Mouse (Mus musculus): ENCODE measurements around the gene Baiap2l2. TPM values are rescaled to one million over a fixed set of nuclear protein-coding genes. Genes with fewer than 3 reads are reported as not detected.

Baiap2l2 gene
- total RNA-seq (2022): 1 to 10 TPM in 1 of 4 experiments, under 1 TPM in 1, not detected in 2; 0.54 to 1.3 TPM

DNA sequence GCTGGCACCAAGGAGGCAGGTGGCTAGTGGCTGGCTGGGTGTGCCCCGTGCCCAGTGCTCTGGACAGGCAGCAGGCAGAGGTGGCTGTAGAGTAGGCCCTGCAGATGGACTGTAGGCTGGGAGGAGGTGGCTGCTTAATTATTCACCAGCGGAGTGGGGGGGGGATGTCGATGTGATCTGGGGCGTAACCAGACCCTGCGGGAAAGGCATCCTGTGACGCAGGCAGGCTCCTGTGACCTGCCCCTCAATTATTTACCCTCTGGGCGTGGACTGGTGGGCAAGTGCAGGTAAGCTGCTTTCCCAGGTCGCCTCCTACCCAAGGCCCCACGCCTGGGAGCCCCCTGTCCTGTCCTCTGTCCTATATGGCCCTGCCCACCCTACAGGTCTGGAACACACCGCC is at the start of gene Baiap2l2:
Gene Baiap2l2 (minus strand): TSS at position 139 of the 400 bp plus-strand sequence.
- DNase-seq (ENCODE audit: low spot score): no peak

DNA sequence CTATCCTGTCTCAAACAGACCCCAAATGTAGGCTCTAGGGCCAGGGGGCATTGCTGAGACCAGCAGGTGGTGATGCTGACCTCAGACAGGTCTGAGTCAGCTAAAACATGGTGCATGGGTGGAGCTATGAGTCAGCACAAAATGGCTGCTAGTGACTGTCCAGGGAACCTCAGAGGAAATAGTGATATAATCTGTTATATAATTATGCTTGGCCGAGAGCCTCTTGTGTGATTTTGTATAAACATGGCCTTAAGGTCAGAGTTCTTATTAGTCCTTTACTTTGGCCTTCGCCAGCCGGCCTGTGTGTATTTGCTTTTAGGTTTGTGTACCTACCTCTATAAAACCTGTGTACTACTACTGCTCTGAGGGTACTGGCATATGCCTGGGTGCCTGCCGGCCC is 48.1 kb upstream of the Baiap2l2 start:
- DNase-seq (ENCODE audit: low spot score): no peak

DNA sequence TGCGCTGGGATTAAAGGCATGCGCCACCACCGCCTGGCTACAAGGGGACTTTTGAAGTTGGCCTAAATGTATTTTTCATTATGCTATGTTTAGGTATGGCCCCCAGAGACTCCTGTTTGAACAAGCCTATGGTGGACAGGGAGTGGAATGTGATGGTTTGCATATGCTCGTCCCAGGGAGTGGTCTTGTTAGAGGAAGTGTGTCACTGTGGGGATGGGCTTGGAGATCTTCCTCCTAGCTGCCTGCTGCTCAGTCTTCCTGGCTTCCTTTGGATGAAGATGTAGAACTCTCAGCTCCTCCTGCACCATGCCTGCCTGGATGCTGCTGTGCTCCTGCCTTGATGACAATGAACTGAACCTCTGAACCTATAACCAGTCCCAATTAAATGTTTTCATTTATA is 45.2 kb upstream of the Baiap2l2 start:
- no peak for DNase-seq (ENCODE audit: low spot score)

DNA sequence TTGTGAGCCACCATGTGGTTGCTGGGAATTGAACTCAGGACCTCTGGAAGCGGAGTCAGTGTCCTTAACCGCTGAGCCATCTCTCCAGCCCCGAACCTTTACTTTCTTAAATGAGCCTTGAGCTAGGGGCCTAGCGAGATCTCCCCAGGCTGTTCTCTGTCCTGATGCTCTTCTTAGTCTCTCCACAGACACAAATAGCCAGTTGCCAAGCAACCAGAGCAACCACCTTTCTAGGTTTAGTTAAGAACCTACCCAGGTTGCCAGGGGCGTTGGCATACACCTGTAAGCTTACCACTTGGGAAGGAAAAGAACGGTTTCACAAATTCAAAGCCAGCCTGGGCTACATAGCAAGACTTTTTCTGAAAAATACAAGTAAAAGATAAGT is 44.6 kb upstream of the Baiap2l2 start:
- DNase-seq (ENCODE audit: low spot score): no peak

DNA sequence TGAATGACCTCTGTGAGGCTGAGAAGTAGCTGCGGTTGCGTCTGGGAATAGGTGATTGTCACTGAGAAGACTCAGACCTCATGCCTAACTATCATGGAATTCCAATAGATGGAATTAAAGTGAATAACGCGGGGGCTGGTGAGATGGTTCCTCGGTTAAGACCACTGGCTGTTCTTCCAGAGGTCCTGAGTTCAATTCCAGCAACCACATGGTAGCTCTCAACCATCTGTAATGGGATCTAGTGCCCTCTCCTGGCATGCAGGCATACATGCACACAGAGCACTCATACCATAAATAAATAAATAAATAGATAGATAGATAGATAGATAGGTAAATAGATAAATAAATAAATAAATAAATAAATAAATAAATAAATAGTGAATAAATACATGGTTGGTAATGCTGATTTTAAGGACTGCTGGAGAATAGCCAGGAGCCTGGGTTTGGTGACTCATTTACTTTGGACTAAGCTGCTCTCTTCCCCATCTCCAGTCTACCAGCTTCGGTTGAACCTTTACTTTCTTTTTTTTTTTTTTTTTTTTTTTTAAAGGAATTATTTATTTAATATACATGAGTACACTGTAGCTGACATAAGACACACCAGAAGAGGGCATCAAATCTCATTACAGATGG is 44.1 kb upstream of the Baiap2l2 start:
- DNase-seq (ENCODE audit: low spot score): no peak

DNA sequence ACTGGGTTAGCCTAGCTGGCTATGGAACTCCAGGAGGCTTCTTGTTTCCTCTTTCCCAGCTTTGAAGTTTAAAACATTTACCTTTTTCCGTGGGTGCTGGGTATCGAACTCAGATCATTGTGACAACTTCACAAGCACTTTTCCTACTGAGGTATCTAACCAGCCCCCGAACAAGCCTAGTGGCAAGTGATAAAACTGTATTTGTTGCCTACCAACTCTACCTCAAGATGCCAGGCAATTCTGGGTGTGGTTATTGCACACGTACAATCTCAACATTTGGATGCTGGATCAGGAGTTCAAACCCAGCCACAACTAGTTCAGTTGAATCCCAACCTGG is 43.6 kb upstream of the Baiap2l2 start:
- no peak for DNase-seq (ENCODE audit: low spot score)

DNA sequence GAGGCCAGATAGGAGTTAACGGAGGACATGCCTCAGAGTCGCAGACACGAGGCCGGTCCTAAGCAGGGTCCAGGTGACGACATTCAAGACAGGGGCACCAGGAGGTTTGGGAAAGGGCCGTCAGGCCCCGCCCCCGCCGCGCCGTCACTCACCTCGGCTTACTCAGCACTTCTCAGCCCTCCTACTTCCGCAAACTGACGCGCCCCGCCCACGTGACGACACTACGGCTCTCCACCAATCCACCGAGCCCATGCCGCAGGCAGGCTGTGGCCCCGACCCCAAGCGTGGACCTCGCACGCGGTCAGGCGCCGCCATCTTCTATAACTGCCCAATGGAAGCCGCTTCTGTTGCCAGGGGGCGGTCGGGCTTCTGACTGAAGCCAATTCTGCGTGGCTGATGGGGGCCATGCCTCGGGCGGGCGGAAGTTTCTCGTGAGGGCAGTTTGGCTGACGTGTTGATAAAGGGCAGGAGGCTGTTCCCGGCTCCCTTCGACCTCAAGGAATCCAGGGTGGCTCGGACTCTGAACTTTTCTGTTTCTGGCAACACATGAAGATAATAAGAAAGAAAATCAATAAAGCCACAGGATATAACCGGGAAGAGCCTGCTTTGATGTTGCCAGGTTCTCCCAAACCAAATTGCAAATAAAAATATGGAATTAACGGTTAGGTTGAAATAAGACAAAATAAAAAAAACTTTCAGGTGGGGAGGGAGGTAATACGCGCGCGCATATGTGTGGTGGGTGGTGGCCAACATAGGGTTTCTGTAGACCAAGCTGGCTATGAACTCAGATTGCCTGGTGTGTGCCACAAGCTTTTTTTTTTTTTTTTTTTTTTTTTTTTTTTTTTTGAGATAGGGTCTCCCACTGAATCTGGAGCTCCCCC is 43.0 kb upstream of the Baiap2l2 start, which contains the start of gene Pla2g6:
Gene Pla2g6 (minus strand): TSS at position 333 of the 881 bp plus-strand sequence.
- peak; percentile 99 for DNase-seq (ENCODE audit: low spot score)

DNA sequence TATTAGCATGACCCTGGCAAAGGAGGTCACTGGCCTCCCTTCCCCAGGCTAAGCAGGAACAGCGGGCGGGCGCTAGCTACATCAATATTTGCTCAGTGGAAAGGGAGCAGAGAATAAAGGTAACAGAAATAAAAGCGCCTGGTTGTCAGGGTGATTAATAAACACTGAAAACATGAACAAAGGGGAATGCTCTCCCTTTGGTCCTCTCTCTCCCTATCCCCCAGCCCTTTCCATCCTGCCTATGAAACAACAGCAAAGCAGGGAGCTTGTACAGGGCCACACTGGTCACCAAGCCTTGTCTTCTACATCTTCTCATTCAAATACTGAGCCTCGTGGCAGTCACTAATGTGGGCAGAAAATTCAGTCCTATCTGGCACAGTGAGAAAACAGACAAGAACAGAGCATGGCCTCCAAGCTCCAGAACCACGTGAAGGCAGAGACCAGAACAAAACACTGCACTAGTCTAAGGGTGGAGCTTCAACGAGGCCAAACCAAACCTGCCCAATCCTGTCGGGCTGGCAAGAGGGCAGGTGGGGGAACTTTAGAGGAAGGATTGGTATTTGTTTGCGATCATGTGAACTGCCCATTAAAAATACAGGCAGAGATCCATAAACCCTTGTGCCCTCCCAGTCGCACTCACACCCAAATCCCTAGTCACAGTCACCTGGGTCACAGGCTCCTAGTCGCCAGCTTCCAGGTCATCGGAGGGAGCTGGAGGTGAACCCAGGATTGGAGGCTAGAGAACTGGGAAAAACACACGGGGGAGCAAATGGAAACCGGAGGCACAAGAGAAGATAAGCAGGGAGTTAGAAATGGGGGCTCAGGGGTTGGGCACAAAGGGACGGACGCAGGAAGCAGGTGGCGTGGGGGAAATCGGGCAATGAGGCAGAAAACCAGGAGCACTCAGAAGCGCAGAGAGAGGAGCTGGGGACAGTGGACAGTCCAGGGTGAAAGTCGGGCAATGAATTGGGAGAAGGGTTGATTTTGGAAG is 41.9 kb upstream of the Baiap2l2 start:
- no peak for DNase-seq (ENCODE audit: low spot score)

DNA sequence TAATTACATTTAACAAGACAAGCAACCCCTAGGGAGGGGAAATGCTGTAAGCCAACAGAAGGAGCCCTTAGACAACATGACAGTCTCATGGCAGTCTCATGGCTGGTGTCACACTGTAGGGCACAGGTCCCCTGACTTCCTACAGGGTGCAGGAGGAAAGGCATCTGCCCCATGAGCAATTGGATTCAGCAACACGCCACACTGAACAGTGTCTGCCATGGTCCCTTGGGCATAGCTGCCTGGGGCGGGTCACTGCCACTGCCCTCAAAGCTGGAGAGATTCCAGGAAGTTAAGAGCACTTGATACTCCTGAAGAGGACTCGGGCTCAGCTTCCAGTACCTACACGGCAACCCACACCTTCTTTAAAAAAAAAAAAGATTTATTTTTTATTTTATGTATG is 40.9 kb upstream of the Baiap2l2 start:
- DNase-seq (ENCODE audit: low spot score): no peak

DNA sequence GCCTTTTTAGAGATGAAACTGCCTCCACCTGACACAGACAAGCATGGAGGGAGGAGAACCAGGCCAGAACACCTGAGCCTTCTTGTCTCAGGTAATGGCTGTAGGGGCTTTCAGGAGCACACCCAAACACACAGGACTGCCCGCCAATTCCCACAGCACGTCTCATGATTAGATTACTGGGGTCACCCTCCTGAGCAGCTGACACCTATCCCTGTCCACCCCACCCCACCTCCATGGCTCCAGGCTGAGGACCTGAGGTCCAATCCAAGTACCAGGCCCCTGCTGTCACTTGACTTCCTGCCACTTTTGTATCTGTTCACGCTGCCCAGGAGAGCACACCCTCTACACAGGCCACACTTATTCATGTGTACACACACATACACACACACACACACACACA is 40.4 kb upstream of the Baiap2l2 start:
- DNase-seq (ENCODE audit: low spot score): no peak

DNA sequence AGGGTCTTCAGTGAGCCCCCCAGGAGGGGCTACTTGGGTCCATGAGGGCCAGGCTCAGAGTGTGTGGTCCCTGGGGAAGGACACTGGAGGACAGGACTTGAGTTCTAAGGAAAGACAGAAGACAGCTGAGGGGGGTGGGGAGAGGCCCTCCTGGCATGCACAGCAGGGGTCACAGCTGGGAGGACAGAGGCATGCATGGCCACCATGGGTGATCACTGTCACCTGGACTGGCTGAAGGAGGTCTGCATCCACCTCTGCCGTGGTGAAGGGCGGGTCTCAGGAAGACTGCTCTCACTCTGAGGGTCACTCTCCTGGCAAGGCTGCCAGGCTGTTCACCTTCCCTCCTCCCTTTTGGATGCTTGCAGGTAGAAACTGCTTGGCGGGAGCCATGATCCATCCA is 39.0 kb upstream of the Baiap2l2 start:
- no peak for DNase-seq (ENCODE audit: low spot score)

DNA sequence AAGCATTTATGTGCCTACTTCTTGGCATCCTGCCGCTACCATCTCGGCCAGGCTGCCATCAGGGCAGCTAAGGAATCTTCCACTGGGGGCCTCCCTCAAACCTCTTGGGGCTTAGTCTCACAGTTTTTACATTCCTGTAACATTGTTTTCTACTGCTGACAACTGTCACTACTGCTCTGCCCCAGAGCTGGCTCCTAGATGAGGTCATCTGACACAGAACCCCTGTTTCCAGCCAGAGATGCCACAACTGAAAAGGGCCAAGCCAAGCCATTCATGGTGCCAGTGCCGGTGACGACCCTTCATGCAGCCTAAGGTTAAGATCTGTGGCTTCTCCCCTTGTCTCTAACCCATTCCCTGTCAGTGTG is 38.4 kb upstream of the Baiap2l2 start:
- DNase-seq (ENCODE audit: low spot score): no peak

DNA sequence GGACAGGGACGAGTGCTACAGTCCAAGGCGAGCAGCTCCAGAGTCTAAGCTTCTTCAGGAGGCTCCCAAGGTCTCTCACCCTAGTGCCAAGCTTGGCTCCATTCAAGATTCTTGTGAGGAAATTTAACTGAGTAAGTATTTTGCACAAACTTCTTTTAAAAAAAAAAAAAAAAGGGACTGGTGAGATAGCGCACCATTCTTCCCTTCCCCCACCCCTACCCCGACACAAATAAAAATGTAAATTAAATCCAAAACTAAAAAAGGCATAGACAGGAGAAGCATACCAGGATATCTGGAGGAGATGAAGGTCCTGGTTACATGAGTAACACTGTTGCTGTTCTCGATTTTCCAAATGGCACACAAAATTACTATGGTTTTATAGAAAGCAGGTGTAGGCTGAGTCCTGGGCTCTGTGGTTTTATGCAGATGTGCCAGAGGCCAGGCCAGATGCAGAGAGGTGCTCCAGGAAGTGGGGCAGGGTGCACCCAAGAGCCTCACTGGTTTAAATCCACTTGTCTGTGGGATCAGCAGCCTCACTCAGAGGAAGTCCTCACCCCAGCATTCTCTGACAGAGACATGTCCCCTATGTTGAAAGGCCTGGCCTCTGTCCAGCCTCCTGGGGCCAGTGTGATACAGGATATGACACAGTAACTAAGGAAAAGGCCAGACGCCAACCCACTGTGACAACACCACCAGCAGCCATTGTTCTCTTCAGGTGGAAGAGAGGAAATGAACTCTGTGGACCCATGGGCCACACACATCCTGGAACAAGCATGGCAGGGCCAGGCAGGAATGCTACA is 37.9 kb upstream of the Baiap2l2 start:
- DNase-seq (ENCODE audit: low spot score): peak; percentile 90

DNA sequence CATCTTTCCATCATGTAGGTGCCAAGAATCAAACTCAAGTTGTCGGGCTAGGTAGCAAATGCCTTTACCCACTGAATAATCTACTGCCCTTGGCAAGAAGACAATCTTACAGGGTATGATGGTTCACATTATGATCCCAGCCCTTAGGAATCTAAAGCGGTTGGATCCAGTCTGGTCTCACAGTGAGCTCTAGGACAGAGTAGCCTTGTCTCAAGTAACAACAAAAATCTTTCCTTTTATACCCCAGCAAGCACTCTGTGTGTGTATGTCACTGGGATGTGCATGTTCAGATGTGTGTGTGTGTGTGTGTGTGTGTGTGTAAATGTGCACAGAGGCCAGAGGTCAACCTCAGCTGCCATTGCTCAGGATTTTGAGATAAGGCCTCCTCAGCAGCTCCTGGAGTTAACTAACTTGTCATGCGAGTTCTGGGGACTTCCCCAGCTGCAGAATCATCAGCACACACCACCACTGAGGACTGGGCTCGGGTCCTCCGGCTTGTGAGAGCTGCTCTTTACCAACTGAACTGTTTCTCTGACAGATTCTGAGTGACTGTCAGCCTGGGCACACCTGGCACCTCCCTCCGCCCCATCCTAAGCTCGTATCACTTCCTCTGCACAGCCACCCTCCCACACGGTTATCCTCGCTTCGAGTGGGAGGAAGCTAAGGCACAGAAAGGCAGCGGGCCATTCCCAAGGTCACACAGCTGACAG is 37.1 kb upstream of the Baiap2l2 start:
- DNase-seq (ENCODE audit: low spot score): no peak

DNA sequence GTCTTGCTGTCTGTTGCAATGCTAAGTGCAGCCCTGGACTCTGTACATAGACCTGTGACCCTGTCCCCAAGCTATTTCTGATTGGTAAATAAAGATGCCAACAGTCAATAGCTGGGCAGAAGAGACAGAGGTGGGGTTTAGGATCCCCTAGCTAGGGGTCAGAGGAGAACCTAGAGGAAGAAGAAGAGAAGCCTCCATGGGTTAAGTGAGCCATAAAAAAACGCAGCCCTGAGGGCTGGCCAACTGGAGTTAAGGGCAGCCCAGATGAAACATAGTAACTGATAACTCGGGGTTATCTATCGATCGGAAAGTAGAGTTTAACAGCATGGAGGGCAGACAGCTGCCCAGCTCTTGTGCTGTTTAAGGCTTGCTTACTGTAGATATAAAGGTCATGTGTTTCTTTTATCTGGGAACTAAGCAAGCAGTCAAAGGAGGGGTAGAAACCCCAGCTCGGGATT is 36.4 kb upstream of the Baiap2l2 start:
- DNase-seq (ENCODE audit: low spot score): no peak

DNA sequence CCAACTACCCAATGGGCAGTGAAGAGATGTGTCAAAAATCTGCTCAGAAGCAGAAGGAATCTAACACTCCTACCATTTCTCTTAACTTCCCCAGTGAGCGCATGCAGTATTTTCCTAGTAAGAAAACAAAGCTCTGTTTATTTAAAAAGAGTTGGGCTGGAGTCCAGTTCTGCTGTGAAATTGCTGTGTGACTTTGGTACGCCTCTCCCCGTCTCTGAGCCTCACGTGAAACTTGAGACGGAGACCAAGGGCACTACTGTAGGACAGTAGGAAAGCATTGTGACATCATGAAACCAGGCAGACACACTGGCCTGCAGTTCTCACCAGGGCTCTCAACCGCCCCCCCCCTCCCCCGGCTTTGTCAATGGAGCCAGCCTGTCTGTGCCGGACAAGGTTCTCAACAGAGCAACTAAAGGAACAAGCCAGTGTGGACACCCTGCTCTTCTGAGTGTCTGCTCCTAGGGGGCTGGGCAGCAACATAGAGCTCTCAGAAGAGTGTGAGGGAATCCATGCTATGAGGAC is 28.6 kb upstream of the Baiap2l2 start:
- no peak for DNase-seq (ENCODE audit: low spot score)

DNA sequence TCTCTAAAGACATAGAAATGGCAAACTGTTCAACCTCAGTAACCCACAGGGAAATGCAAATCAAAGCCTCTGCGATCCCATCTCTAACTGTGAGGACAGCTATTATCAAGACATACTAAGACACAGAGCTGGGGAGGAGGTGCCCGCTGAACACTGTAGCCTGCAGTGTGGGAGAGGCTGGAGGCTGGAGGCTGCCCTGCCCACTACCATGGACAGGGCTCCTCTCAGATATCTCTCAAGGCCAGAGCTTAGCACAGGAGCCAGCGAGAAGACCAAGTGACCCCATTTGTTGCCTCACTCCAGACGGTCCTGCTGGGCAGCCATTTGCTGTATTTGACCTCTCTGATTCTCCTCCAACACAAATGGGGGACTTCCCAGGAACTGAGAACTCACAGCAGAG is 22.5 kb upstream of the Baiap2l2 start:
- no peak for DNase-seq (ENCODE audit: low spot score)

DNA sequence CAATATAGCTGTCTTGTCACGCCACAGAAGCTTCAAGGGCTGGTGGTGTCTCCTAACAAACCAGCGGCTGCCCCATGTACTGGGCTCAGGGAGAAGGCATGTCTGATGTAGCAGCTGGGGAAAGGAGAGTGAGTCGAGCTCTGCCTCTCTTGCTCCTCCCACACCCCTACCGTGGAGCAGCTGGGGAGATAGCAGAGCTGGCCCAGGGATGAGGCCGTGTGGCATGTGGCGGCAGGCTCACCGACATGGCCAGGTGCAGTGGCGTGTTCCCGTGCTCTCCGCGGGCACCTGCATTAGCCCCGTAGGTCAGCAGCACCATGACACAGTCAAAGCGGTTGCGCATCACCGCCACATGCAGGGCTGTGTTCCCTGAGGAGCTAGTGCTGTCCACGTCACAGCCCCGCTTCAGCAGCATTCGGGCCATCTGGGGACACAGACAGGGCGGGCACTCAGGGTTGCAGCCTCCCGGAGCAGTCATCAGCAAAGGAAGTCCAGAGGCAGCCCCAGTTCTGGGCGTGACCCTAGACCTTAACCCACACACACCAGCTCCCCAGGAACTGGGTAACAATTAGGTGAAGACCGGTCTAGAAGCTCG is 20.8 kb upstream of the Baiap2l2 start:
- DNase-seq (ENCODE audit: low spot score): no peak

DNA sequence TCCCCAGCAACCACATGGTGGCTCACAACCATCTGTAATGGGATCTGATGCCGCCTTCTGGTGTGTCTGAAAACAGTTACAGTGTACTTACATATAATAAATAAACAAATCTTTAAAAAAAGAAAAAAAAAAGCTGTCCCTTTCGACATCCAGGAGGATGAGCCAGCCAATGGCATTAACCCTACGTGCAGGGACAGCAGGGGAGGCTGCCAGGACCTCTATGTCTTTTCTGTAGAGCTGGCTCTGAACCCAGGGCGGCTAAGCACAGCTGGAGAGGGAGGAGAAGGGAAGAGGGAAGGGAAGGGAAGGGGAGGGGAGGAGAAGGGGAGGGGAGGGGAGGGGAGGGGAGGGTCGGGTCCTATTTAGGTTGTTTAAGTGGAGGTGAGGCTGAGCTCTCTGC is 19.5 kb upstream of the Baiap2l2 start:
- DNase-seq (ENCODE audit: low spot score): no peak

DNA sequence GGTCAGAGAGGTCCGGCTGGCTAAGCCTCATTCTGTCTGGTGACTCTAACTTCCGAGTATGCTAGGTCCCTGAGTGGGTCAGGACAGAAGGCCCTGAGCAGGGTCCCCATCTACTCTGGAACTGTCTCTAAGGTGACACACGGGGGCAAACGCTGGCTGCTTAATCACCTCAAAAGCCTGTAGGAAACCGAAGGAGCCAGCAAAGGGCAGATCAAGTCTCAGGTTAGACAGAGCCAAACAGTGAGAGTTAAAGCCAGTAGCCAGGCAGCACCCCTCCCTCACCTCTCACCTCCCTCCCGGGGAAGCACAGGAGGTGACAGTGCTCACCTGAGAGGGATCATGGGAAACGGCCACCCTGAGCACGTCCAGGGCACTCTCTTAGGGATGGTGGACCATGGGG is 18.4 kb upstream of the Baiap2l2 start:
- no peak for DNase-seq (ENCODE audit: low spot score)

Data from heart, adult 8-10 months (tissue).